Mouse (Mus musculus) hindbrain, embryonic 13.5 days (tissue): ENCODE measurements around the gene Fbxl12. TPM values are rescaled to one million over a fixed set of nuclear protein-coding genes. Genes with fewer than 3 reads are reported as not detected.
"Not testable (repeated sequence)": the region's sequence is repeated elsewhere in the genome, so short reads cannot be mapped to it uniquely, and the experiment has no call there.

Source experiments
- ATAC-seq: fragments of 200-750 bp; cut with Nextera tagmentation; 2 replicates; pipeline ENCODE4 v1.8.0; 2017; ENCODE audit warnings: moderate TSS enrichment; ENCODE audit not compliant: low FRiP score
- H3K27ac ChIP-seq: fragments of 300-500 bp; sonication (generic); 2 replicates; pipeline ENCODE4 v1.5.1; 2015; ENCODE audit warnings: inconsistent platforms, mild to moderate bottlenecking, moderate library complexity
- H3K27me3 ChIP-seq: fragments of 300-500 bp; sonication (generic); 2 replicates; pipeline ENCODE4 v1.6.1; 2015; ENCODE audit warnings: mild to moderate bottlenecking, inconsistent platforms
- H3K36me3 ChIP-seq: fragments of 300-500 bp; sonication (generic); 2 replicates; pipeline ENCODE4 v1.6.1; 2015; ENCODE audit warnings: mild to moderate bottlenecking, inconsistent platforms
- H3K4me1 ChIP-seq: fragments of 300-500 bp; sonication (generic); replicated peaks from 2 replicates; pipeline ENCODE4 v1.6.1; 2015; ENCODE audit warnings: inconsistent platforms
- H3K4me2 ChIP-seq: fragments of 300-500 bp; sonication (generic); 2 replicates; pipeline ENCODE4 v1.6.1; 2015; ENCODE audit warnings: inconsistent platforms, mild to moderate bottlenecking, moderate library complexity
- H3K4me3 ChIP-seq: fragments of 300-500 bp; sonication (generic); 2 replicates; pipeline ENCODE4 v1.5.1; 2015; ENCODE audit warnings: mild to moderate bottlenecking, inconsistent platforms
- H3K9ac ChIP-seq: fragments of 300-500 bp; sonication (generic); 2 replicates; pipeline ENCODE4 v1.6.1; 2015; ENCODE audit warnings: mild to moderate bottlenecking, inconsistent platforms
- H3K9me3 ChIP-seq: fragments of 300-500 bp; sonication (generic); 2 replicates; pipeline ENCODE4 v1.6.1; 2016; ENCODE audit warnings: inconsistent platforms
- WGBS: fragments of 180-500 bp; shearing (Covaris S2); methylation state at CpG from one replicate; pipeline ENCODE4 v1.1.7; 2015; 5-methylcytosine and 5-hydroxymethylcytosine counted together
- polyA plus RNA-seq: library from polyadenylated mRNA; unstranded; fragments of >200 nt; fragmentation: Nextera tagmentation; extraction: Ambion mirVana; gene quantifications from 2 replicates; pipeline ENCODE4 v1.2.1, GENCODE M21; 2015

Fbxl12 gene
- 18.2 and 19.1 TPM in 2 replicates for polyA plus RNA-seq

GRCm38 (mm10) chr9:20644360-20645081, at the start of gene Fbxl12:
TSS of gene Fbxl12 (minus strand) at chr9:20644767.
- Histone ChIP-seq H3K36me3 (peaks cover 34% of the 10 kb centered on the region), H3K9ac (peak within 1 kb of the TSS; percentile 94), H3K4me3 (peak within 1 kb of the TSS; percentile 94), H3K9me3 (no peaks in the 10 kb centered on the region), H3K4me2 (peak within 1 kb of the TSS; percentile 97), H3K27me3 (no peaks in the 10 kb centered on the region), H3K4me1 (peaks cover 44% of the 10 kb centered on the region), H3K27ac (peak within 1 kb of the TSS; percentile 95)
- under 1% methylated on average over 43 of the region's 43 CpGs for WGBS
- ATAC-seq: peak; percentile 18; the same call in 1 of the 2 replicates

- no peak for ATAC-seq
- peaks cover 57% of the 10 kb centered on the region for H3K4me1 ChIP-seq
- no peak overlapping the region for H3K27ac ChIP-seq
- H3K4me2 ChIP-seq: no peak overlapping the region
- H3K4me3 ChIP-seq: no peak overlapping the region
- 88% methylated on average over 3 of the region's 3 CpGs for WGBS
- no peaks in the 10 kb centered on the region for H3K36me3 ChIP-seq
- H3K9ac ChIP-seq: no peak overlapping the region
- H3K27me3 ChIP-seq: no peaks in the 10 kb centered on the region
- H3K9me3 ChIP-seq: no peaks in the 10 kb centered on the region
Observed at GRCm38 (mm10) chr9:20692863-20693262, 48.3 kb upstream of the Fbxl12 start.

- not testable (repeated sequence) for H3K9ac ChIP-seq, H3K36me3 ChIP-seq, H3K4me2 ChIP-seq, H3K4me3 ChIP-seq, H3K27me3 ChIP-seq, ATAC-seq, H3K9me3 ChIP-seq
- Histone ChIP-seq H3K4me1 (peaks cover 37% of the 10 kb centered on the region), H3K27ac (peak overlapping the region; percentile 86; the same call in 1 of the 2 replicates)
- WGBS: 74% methylated on average over 2 of the region's 2 CpGs
Observed at GRCm38 (mm10) chr9:20690449-20690848, 45.9 kb upstream of the Fbxl12 start.

GRCm38 (mm10) chr9:20689913-20690312, 45.3 kb upstream of the Fbxl12 start:
- Histone ChIP-seq H3K4me1 (peaks cover 31% of the 10 kb centered on the region), H3K27me3 (no peaks in the 10 kb centered on the region), H3K4me2 (peak overlapping the region; percentile 25; the same call in 1 of the 2 replicates), H3K9ac (peak overlapping the region; percentile 51), H3K27ac (peak overlapping the region; percentile 86), H3K9me3 (no peaks in the 10 kb centered on the region), H3K4me3 (no peak overlapping the region), H3K36me3 (no peaks in the 10 kb centered on the region)
- WGBS: 2% methylated on average over 4 of the region's 4 CpGs
- peak; percentile 72 for ATAC-seq

GRCm38 (mm10) chr9:20689403-20689802, 44.8 kb upstream of the Fbxl12 start:
- no peak overlapping the region for H3K4me2 ChIP-seq
- no peaks in the 10 kb centered on the region for H3K9me3 ChIP-seq
- H3K36me3 ChIP-seq: no peaks in the 10 kb centered on the region
- ATAC-seq: no peak
- peak overlapping the region; percentile 86 for H3K27ac ChIP-seq
- H3K9ac ChIP-seq: no peak overlapping the region
- 29% methylated on average over 1 of the region's 1 CpGs for WGBS
- H3K4me3 ChIP-seq: no peak overlapping the region
- no peaks in the 10 kb centered on the region for H3K27me3 ChIP-seq
- peaks cover 26% of the 10 kb centered on the region for H3K4me1 ChIP-seq

GRCm38 (mm10) chr9:20685081-20685861, 40.7 kb upstream of the Fbxl12 start:
- Histone ChIP-seq H3K36me3 (no peaks in the 10 kb centered on the region), H3K4me2 (no peak overlapping the region), H3K4me3 (no peak overlapping the region), H3K9ac (no peak overlapping the region), H3K27me3 (no peaks in the 10 kb centered on the region), H3K4me1 (peaks cover 24% of the 10 kb centered on the region), H3K27ac (no peak overlapping the region), H3K9me3 (no peaks in the 10 kb centered on the region)
- no peak for ATAC-seq
- WGBS: 56% methylated on average over 16 of the region's 17 CpGs

- WGBS: 55% methylated on average over 2 of the region's 2 CpGs
- Histone ChIP-seq H3K27me3 (no peaks in the 10 kb centered on the region), H3K4me2 (no peak overlapping the region), H3K4me1 (peaks cover 30% of the 10 kb centered on the region), H3K9ac (no peak overlapping the region), H3K9me3 (no peaks in the 10 kb centered on the region), H3K4me3 (no peak overlapping the region), H3K36me3 (no peaks in the 10 kb centered on the region), H3K27ac (peak overlapping the region; percentile 63)
- ATAC-seq: no peak
Observed at GRCm38 (mm10) chr9:20682389-20682722, 37.8 kb upstream of the Fbxl12 start.

- peaks cover 30% of the 10 kb centered on the region for H3K4me1 ChIP-seq
- H3K9me3 ChIP-seq: no peaks in the 10 kb centered on the region
- H3K27ac ChIP-seq: peak overlapping the region; percentile 63
- 51% methylated on average over 7 of the region's 7 CpGs for WGBS
- H3K4me2 ChIP-seq: no peak overlapping the region
- H3K27me3 ChIP-seq: no peaks in the 10 kb centered on the region
- 0 out of 2 replicates have a peak, but pooled peaks cover 2% of the 10 kb centered on the region for H3K36me3 ChIP-seq
- ATAC-seq: peak; percentile 37; the same call in 1 of the 2 replicates
- no peak overlapping the region for H3K9ac ChIP-seq
- H3K4me3 ChIP-seq: no peak overlapping the region
Observed at GRCm38 (mm10) chr9:20681546-20682388, 37.2 kb upstream of the Fbxl12 start.

- ATAC-seq: no peak
- Histone ChIP-seq H3K27ac (peak overlapping the region; percentile 66), H3K9me3 (no peaks in the 10 kb centered on the region), H3K4me2 (no peak overlapping the region), H3K27me3 (no peaks in the 10 kb centered on the region), H3K9ac (no peak overlapping the region), H3K36me3 (peaks cover 2% of the 10 kb centered on the region; the same call in 1 of the 2 replicates), H3K4me3 (no peak overlapping the region), H3K4me1 (peaks cover 30% of the 10 kb centered on the region)
- WGBS: 51% methylated on average over 9 of the region's 9 CpGs
Observed at GRCm38 (mm10) chr9:20680378-20680958, 35.9 kb upstream of the Fbxl12 start.

GRCm38 (mm10) chr9:20677892-20678291, 33.3 kb upstream of the Fbxl12 start:
- Histone ChIP-seq H3K9ac (no peak overlapping the region), H3K9me3 (no peaks in the 10 kb centered on the region), H3K27me3 (no peaks in the 10 kb centered on the region), H3K4me1 (peaks cover 30% of the 10 kb centered on the region), H3K27ac (peak overlapping the region; percentile 30; the same call in 1 of the 2 replicates), H3K4me3 (no peak overlapping the region), H3K36me3 (peaks cover 12% of the 10 kb centered on the region), H3K4me2 (no peak overlapping the region)
- ATAC-seq: no peak
- WGBS: 89% methylated on average over 12 of the region's 12 CpGs

- H3K36me3 ChIP-seq: peaks cover 51% of the 10 kb centered on the region
- no peaks in the 10 kb centered on the region for H3K9me3 ChIP-seq
- no peak overlapping the region for H3K27ac ChIP-seq
- H3K4me2 ChIP-seq: no peak overlapping the region
- H3K4me1 ChIP-seq: peaks cover 4% of the 10 kb centered on the region
- no peak overlapping the region for H3K4me3 ChIP-seq
- ATAC-seq: no peak
- 91% methylated on average over 16 of the region's 16 CpGs for WGBS
- no peaks in the 10 kb centered on the region for H3K27me3 ChIP-seq
- no peak overlapping the region for H3K9ac ChIP-seq
Observed at GRCm38 (mm10) chr9:20672047-20672446, 27.5 kb upstream of the Fbxl12 start.
